7 mouse cellular contexts compared by ENCODE assay signal in the genomic region with DNA sequence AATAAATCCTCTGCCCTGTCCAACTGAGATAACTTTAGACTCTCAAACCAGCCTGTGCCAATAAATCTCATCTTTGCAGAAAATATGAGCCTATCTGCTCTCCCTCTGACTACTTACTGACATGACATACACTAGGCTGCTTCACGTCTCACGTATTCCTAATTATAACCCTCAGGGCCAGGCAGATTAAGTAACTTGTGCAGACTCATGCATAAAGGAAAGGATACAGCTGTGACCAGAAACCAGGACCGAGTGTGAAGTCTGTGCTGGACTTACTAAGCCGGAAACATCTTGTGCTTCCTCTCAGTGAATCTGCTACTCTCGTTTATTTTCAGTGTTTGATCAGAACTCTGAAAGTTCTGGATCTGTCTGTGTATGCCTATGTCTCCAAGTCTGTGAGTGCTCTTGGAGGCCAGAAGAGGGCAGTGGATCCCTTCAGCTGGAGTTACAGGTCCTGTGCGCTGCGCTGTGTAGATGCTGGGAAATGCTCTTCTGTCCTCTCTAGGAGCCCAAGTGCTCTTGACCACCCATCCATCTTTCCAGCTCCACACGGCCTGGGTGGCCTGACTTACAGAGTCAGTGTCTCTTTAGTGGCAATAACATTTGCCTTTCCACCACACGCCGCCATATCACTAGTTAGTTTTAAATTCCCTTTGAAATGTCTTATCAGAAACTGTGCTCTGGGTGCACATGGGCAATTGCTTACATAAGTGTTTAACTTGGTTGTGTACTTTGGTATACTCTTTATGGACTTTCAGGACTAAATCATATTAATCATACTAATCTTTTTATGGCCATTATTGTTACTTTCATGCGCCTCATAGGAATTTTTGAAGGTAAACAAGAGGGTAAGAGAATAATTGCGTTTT. TPM values are rescaled to one million over a fixed set of nuclear protein-coding genes. Genes with fewer than 3 reads are reported as not detected.
DNase-seq lines count a peak whose midpoint lies in the region; ATAC-seq and TF ChIP-seq lines count a peak whose summit lies in the region.

No protein-coding gene starts in this region.

- TF ChIP-seq POLR2A in brain, embryonic 14.5 days (IDR thresholded peaks at IDR 0.05; ENCODE audit: borderline replicate concordance, extremely low read depth, insufficient read depth, insufficient read length, poor library complexity, severe bottlenecking) = no peak

- ATAC-seq in intestine, embryonic 14.5 days (replicated peaks; ENCODE audit: low FRiP score, low TSS enrichment, low read depth) = peak; percentile 71; the same call in 1 of the 2 replicates
- peak; percentile 65 for ATAC-seq in neural tube, embryonic 15.5 days (ENCODE audit: low FRiP score)
- no peak for ATAC-seq in activated CD4-positive, CD25-positive, alpha-beta regulatory T cell, adult 4 months

- H3K4me3 ChIP-seq in layer of hippocampus, adult 2 months = no peak overlapping the region
- H3K4me3 ChIP-seq in ES-E14 (ENCODE audit: insufficient read depth in 1 of 2, low read depth in 1 of 2, low read length in 2 of 2, poor library complexity in 1 of 2, severe bottlenecking in 1 of 2) = no peak overlapping the region
- no peak overlapping the region for H3K4me3 ChIP-seq in intestine, embryonic 14.5 days (ENCODE audit: low read depth, low read length)
- H3K4me3 ChIP-seq in neural tube, embryonic 15.5 days (replicated peaks) = no peak overlapping the region

- in situ Hi-C loops in ES-E14 (cut with MboI; ENCODE audit: low sequenced_read_pairs in 2 of 2, unreplicated experiment in 2 of 2) = no loop called here

- H3K9me3 ChIP-seq in ES-E14 (ENCODE audit: control insufficient read depth, insufficient read depth, low read depth, low read length) = no peaks in the 10 kb centered on the region
- H3K9me3 ChIP-seq in intestine, embryonic 14.5 days (ENCODE audit: control insufficient read depth, low read length) = no peaks in the 10 kb centered on the region
- no peaks in the 10 kb centered on the region for H3K9me3 ChIP-seq in neural tube, embryonic 15.5 days (replicated peaks)

- H3K27me3 ChIP-seq in intestine, embryonic 14.5 days (replicated peaks; ENCODE audit: control insufficient read depth, insufficient read depth, low read length) = no peaks in the 10 kb centered on the region
- H3K27me3 ChIP-seq in neural tube, embryonic 15.5 days (replicated peaks) = no peaks in the 10 kb centered on the region

- no peak overlapping the region for H3K9ac ChIP-seq in ES-E14 (ENCODE audit: insufficient read depth, low read depth, low read length, poor library complexity, severe bottlenecking)
- no peak overlapping the region for H3K9ac ChIP-seq in intestine, embryonic 14.5 days (ENCODE audit: low read length)
- H3K9ac ChIP-seq in neural tube, embryonic 15.5 days (replicated peaks) = no peak overlapping the region

- H3K4me2 ChIP-seq in intestine, embryonic 14.5 days (ENCODE audit: low read length) = no peak overlapping the region
- no peak overlapping the region for H3K4me2 ChIP-seq in neural tube, embryonic 15.5 days

- no peaks in the 10 kb centered on the region for H3K36me3 ChIP-seq in ES-E14 (ENCODE audit: control insufficient read depth, insufficient read depth, low read length, poor library complexity, severe bottlenecking)
- no peaks in the 10 kb centered on the region for H3K36me3 ChIP-seq in intestine, embryonic 14.5 days (ENCODE audit: control insufficient read depth, insufficient read depth, low read length)
- no peaks in the 10 kb centered on the region for H3K36me3 ChIP-seq in neural tube, embryonic 15.5 days

- peak; percentile 64 for TF ChIP-seq CTCF in layer of hippocampus, adult 2 months (conservative IDR thresholded peaks at IDR 0.05)
- TF ChIP-seq CTCF in brain, embryonic 14.5 days (IDR thresholded peaks at IDR 0.05; ENCODE audit: borderline replicate concordance, extremely low read depth, insufficient read depth, insufficient read length) = peak; percentile 60

- no peak for DNase-seq in layer of hippocampus, adult 2 months (ENCODE audit: low spot score in 2 of 2)
- no peak for DNase-seq in layer of hippocampus, adult 8-10 months (ENCODE audit: low spot score in 2 of 2)
- peak; percentile 36 for DNase-seq in ES-E14 (ENCODE audit: low read depth, low spot score)
- peak; percentile 74 for DNase-seq in brain, embryonic 14.5 days (ENCODE audit: low read depth)
- peak; percentile 54 for DNase-seq in intestine, embryonic 14.5 days (ENCODE audit: low spot score)

- 44% methylated on average over 12 of the region's 12 CpGs for WGBS in intestine, embryonic 14.5 days
- 73% methylated on average over 12 of the region's 12 CpGs for WGBS in neural tube, embryonic 15.5 days

- H3K27ac ChIP-seq in layer of hippocampus, adult 2 months = no peak overlapping the region
- no peak overlapping the region for H3K27ac ChIP-seq in ES-E14 (ENCODE audit: insufficient read depth, low read depth, low read length, poor library complexity, severe bottlenecking)
- no peak overlapping the region for H3K27ac ChIP-seq in intestine, embryonic 14.5 days (ENCODE audit: low read depth)
- no peak overlapping the region for H3K27ac ChIP-seq in neural tube, embryonic 15.5 days (replicated peaks)

- H3K4me1 ChIP-seq in ES-E14 (ENCODE audit: control insufficient read depth in 2 of 2, insufficient read depth in 2 of 2, low read length in 2 of 2, poor library complexity in 1 of 2) = peaks cover 0 to 2% of the 10 kb centered on the region in 2 experiments; a peak in 1 of 4 replicates
- H3K4me1 ChIP-seq in intestine, embryonic 14.5 days (replicated peaks; ENCODE audit: control insufficient read depth, insufficient read depth, low read length) = no peaks in the 10 kb centered on the region
- no peaks in the 10 kb centered on the region; the same call in 1 of the 2 replicates for H3K4me1 ChIP-seq in neural tube, embryonic 15.5 days

TF ChIP-seq in ES-E14, 5 proteins besides CTCF, POLR2A, EP300 and RAD21:
- TF ChIP-seq CHD2 (IDR thresholded peaks at IDR 0.05; ENCODE audit: low read depth, low read length) (no peak), MAFK (IDR thresholded peaks at IDR 0.05; ENCODE audit: insufficient read depth, low read depth, low read length) (no peak), ZC3H11A (IDR thresholded peaks at IDR 0.05; ENCODE audit: borderline replicate concordance, low read depth, low read length) (peak; percentile 86)

RNA-seq across cellular contexts. Expression of a gene that starts 13.5 kb away (rescaled TPM):
- not detected for total RNA-seq in layer of hippocampus, adult 2 months (2021)
- not detected for total RNA-seq in layer of hippocampus, adult 8-10 months (2022)
- not detected in 2 replicates for total RNA-seq in ES-E14 (2012; rRNA removed)
- polyA plus RNA-seq in brain, embryonic 14.5 days (2012; rRNA removed) = not detected in 2 replicates
- 3.8 and 4.0 TPM in 2 replicates for polyA plus RNA-seq in intestine, embryonic 14.5 days (2014; fragmentation: Nextera tagmentation; extraction: Ambion mirVana)
- not detected in 2 replicates for polyA plus RNA-seq in neural tube, embryonic 15.5 days (2015; fragmentation: Nextera tagmentation; extraction: Ambion mirVana)
- polyA plus RNA-seq in activated CD4-positive, CD25-positive, alpha-beta regulatory T cell, adult 4 months (2017; shearing (Covaris generic)) = not detected

Comparison
In these comparisons a context has a peak if more than half of its experiments do, and no peak if none do; other contexts are left out.
1. DNase-seq: peak in ES-E14 (single experiment), brain, embryonic 14.5 days (single experiment) and intestine, embryonic 14.5 days (single experiment); none in layer of hippocampus, adult 2 months (0 of 2) and layer of hippocampus, adult 8-10 months (0 of 2).